Mouse (Mus musculus) forebrain, embryonic 12.5 days (tissue): Measurements from ENCODE around the gene Mafg. TPM values are rescaled to one million over a fixed set of nuclear protein-coding genes. Genes with fewer than 3 reads are reported as not detected.
"Not testable (repeated sequence)": the region's sequence is repeated elsewhere in the genome, so short reads cannot be mapped to it uniquely, and the experiment has no call there.

ENCODE experiments used
- ATAC-seq: fragments of 200-750 bp; cut with Nextera tagmentation; 2 replicates; pipeline ENCODE4 v1.8.0; 2017; ENCODE audit warnings: moderate TSS enrichment; ENCODE audit not compliant: low FRiP score
- H3K27ac ChIP-seq: fragments of 300-500 bp; sonication (generic); 2 replicates; pipeline ENCODE4 v1.5.1; 2016; ENCODE audit warnings: mild to moderate bottlenecking
- H3K27me3 ChIP-seq: fragments of 300-500 bp; sonication (generic); 2 replicates; pipeline ENCODE4 v1.6.1; 2016; ENCODE audit warnings: mild to moderate bottlenecking
- H3K36me3 ChIP-seq: fragments of 300-500 bp; sonication (generic); replicated peaks from 2 replicates; pipeline ENCODE4 v1.6.1; 2016; ENCODE audit warnings: mild to moderate bottlenecking
- H3K4me1 ChIP-seq: fragments of 300-500 bp; sonication (generic); 2 replicates; pipeline ENCODE4 v1.6.1; 2016
- H3K4me2 ChIP-seq: fragments of 300-500 bp; sonication (generic); 2 replicates; pipeline ENCODE4 v1.6.1; 2016; ENCODE audit warnings: mild to moderate bottlenecking, moderate library complexity
- H3K4me3 ChIP-seq: fragments of 300-500 bp; sonication (generic); replicated peaks from 2 replicates; pipeline ENCODE4 v1.5.1; 2016; ENCODE audit warnings: mild to moderate bottlenecking
- H3K9ac ChIP-seq: fragments of 300-500 bp; sonication (generic); 2 replicates; pipeline ENCODE4 v1.6.1; 2016; ENCODE audit warnings: mild to moderate bottlenecking
- H3K9me3 ChIP-seq: fragments of 300-500 bp; sonication (generic); 2 replicates; pipeline ENCODE4 v1.6.1; 2016
- WGBS: fragments of 180-500 bp; shearing (Covaris S2); methylation state at CpG from one replicate; pipeline ENCODE4 v1.1.7; 2016; 5-methylcytosine and 5-hydroxymethylcytosine counted together
- polyA plus RNA-seq: library from polyadenylated mRNA; unstranded; fragments of >200 nt; fragmentation: Nextera tagmentation; extraction: Ambion mirVana; gene quantifications from 2 replicates; pipeline ENCODE4 v1.2.1, GENCODE M21; 2016

Mafg gene
- polyA plus RNA-seq, 1 experiment from 2014 or later: 32.9 TPM

DNA sequence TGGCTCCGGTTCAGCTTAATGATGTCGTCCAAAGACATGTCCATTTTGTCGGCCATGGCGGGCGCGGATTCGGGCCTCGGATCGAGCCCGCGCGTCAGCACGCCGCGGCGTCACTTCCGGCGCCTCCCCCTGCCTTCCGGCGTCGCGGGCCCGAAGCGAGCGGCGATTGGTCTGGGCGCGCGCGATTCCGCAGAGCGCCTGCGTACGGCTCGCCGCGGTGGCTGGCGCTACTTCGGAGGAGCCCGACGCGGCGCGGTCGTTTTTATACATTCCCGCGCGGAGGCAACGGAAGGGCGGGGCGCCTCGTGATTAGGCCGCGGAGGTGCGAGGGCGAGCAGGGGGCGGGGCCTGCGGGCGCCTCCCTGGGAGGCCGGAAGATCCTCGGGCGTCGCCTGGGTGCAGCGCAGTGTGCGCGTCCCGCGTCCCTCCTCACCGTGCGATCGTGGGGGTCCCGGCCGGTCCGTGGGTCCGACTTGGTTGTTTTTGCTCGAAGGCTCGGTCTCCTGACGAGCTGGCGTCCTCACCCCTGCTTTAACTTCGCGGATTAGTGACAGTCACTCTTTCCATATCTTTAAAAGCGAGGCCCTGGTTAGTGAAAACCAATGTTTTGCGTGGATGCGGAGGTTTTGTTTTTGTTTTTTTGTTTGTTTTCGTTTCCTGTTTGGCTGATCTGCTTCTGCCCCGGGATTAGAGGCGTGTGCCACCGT, 35.0 kb downstream of the Mafg start, which contains the start of the genes Alyref and Anapc11:
Alyref (minus strand) TSS at position 83 of the 707 bp plus-strand sequence.
Anapc11 (plus strand) TSS at position 139 of the 707 bp plus-strand sequence.
- Histone ChIP-seq H3K27ac (peak within 1 kb of the TSS; percentile 90), H3K36me3 (peaks cover 63% of the 10 kb centered on the region), H3K9me3 (no peaks in the 10 kb centered on the region), H3K9ac (peak within 1 kb of the TSS; percentile 100), H3K4me1 (peaks cover 32% of the 10 kb centered on the region), H3K4me3 (peak within 1 kb of the TSS; percentile 100), H3K27me3 (no peaks in the 10 kb centered on the region), H3K4me2 (peak within 1 kb of the TSS; percentile 97)
- under 1% methylated on average over 86 of the region's 88 CpGs for WGBS
- peak; percentile 98 for ATAC-seq

GRCm38 (mm10) chr11:120597240-120598235, 35.9 kb downstream of the Mafg start:
- Histone ChIP-seq H3K36me3 (peaks cover 63% of the 10 kb centered on the region), H3K27ac (peak overlapping the region; percentile 90), H3K9ac (peak overlapping the region; percentile 100), H3K9me3 (no peaks in the 10 kb centered on the region), H3K4me3 (peak overlapping the region; percentile 100), H3K27me3 (no peaks in the 10 kb centered on the region), H3K4me1 (peaks cover 32% of the 10 kb centered on the region), H3K4me2 (peak overlapping the region; percentile 97)
- ATAC-seq: no peak
- WGBS: 5% methylated on average over 92 of the region's 99 CpGs

DNA sequence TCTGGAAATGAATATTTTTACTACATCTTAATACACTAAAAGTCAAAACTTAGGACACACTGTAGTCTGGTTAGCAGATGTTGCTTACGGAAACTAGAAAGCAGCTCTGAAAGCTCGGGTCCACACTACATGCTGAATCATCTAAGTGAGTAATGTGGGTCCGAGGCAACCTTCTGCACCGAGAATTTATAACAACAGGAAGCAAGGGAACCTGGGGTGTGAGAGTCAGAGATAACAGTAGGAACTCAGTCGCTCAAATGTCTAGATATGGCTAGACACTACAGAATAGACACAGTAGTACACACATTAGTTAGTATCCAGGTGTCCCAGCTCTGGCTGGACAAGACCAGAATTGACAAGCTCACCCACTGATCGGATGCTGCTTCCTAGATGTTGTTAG, 44.9 kb downstream of the Mafg start:
- H3K9me3 ChIP-seq: 0 out of 2 replicates have a peak, but pooled peaks cover 4% of the 10 kb centered on the region
- H3K36me3 ChIP-seq: peaks cover 97% of the 10 kb centered on the region
- no peak overlapping the region for H3K9ac ChIP-seq
- H3K4me1 ChIP-seq: no peaks in the 10 kb centered on the region
- no peaks in the 10 kb centered on the region for H3K27me3 ChIP-seq
- ATAC-seq: no peak
- 96% methylated on average over 6 of the region's 6 CpGs for WGBS
- no peak overlapping the region for H3K4me3 ChIP-seq
- H3K4me2 ChIP-seq: no peak overlapping the region
- no peak overlapping the region for H3K27ac ChIP-seq

GRCm38 (mm10) chr11:120583937-120584336, 49.5 kb downstream of the Mafg start:
- no peak overlapping the region for H3K9ac ChIP-seq
- H3K4me3 ChIP-seq: no peak overlapping the region
- no peak overlapping the region for H3K27ac ChIP-seq
- H3K4me2 ChIP-seq: no peak overlapping the region
- peaks cover 25% of the 10 kb centered on the region for H3K4me1 ChIP-seq
- H3K36me3 ChIP-seq: peaks cover 62% of the 10 kb centered on the region
- 100% methylated on average over 1 of the region's 1 CpGs for WGBS
- no peak for ATAC-seq
- 0 out of 2 replicates have a peak, but pooled peaks cover 4% of the 10 kb centered on the region for H3K9me3 ChIP-seq
- no peaks in the 10 kb centered on the region for H3K27me3 ChIP-seq

DNA sequence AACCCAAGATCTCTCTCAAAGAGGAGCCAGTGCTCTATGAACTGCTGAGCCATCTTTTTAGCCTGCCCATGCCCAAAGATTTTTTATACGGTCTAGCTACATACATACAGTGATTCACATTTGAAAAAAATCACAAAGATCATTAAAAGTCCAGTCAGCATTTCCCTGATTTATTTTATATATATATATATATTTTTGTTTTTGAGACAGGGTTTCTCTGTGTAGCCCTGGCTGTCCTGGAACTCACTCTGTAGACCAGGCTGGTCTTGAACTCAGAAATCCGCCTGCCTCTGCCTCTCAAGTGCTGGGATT, 50.5 kb downstream of the Mafg start:
- H3K36me3 ChIP-seq: peaks cover 62% of the 10 kb centered on the region
- not testable (repeated sequence) for H3K9me3 ChIP-seq, H3K27me3 ChIP-seq, H3K27ac ChIP-seq, H3K4me3 ChIP-seq, H3K9ac ChIP-seq, H3K4me2 ChIP-seq, ATAC-seq
- peaks cover 25% of the 10 kb centered on the region for H3K4me1 ChIP-seq
- 94% methylated on average over 2 of the region's 2 CpGs for WGBS

DNA sequence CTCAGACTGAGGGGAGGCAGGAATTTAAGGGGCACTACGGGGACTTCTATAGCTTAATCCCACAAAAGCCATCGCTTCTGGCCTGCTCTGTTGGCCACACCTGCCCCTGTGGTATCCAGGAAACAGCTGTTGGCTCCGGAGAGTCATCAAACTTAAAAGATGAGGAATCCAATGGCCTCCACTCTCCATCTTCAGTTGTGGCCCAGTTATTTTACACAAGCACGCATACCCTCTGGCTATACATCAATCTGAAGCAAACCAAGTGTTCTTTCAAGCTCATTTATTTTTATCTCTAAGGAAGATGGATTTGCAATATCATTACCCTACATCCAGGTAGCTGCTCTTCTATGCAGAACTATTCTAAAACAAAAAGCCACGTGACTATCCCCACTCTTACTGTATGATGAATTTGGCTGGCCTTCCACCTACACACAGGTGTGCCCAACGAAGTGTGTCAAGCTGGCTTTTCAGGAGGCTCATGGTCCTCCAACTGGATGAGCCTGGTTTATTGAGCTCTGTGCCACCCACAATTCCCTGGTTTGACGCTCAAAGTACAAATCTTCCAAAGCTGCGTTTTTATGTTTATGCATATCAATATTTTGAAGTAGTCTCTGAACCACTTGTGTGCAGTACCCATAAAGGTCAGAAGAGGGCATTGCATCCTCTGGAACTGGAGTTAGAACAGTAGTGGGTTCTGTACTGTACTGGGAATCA, 51.0 kb downstream of the Mafg start:
- no peak for ATAC-seq
- Histone ChIP-seq H3K27ac (peak overlapping the region; percentile 93), H3K9ac (peak overlapping the region; percentile 94), H3K27me3 (no peaks in the 10 kb centered on the region), H3K4me3 (peak overlapping the region; percentile 96), H3K36me3 (peaks cover 62% of the 10 kb centered on the region), H3K4me2 (peak overlapping the region; percentile 99), H3K9me3 (0 out of 2 replicates have a peak, but pooled peaks cover 4% of the 10 kb centered on the region), H3K4me1 (peaks cover 25% of the 10 kb centered on the region)
- 77% methylated on average over 8 of the region's 8 CpGs for WGBS

DNA sequence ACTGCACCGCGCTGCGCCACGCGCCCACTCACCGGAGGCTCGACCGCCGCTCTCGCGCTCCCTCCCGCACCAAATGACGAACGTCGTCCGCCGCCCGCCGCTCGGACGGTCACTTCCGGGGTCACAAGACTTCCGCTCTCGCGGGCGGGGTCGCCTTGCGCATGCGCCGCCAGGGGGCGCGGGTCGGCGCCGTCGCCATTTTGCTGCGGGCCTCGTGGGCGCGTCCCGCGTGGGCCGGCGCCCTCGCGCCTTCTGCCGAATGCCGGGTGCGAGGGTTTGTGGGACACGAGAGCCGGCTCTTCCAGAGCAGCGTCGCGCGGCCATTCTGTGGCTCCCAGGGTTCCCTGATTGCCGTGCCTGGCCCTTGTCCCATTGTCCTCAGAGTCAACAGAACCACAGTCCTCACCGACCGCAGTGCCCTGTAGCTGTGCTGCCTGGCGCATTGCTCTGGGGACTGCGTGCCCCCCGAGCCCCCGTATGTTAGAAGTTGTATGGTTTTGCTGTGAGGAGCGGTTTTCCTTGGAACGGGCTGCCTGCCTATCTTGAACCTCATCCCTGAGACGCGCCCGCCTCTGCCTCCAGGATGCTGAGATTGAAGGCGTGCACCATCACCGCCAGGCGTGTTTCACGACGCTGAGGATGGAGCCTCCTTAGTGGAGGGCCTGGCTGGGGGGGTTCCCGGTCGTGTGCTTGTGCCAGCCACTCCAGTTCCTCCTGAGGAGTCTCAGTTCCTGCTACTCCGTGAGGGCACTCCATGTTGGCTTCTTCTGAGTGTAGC, 51.7 kb downstream of the Mafg start, which contains the start of gene Arhgdia:
Arhgdia (minus strand) TSS at position 135 of the 778 bp plus-strand sequence.
- H3K9me3 ChIP-seq: 0 out of 2 replicates have a peak, but pooled peaks cover 4% of the 10 kb centered on the region
- peak; percentile 65 for ATAC-seq
- peaks cover 25% of the 10 kb centered on the region for H3K4me1 ChIP-seq
- peak within 1 kb of the TSS; percentile 96 for H3K4me3 ChIP-seq
- peaks cover 62% of the 10 kb centered on the region for H3K36me3 ChIP-seq
- H3K27me3 ChIP-seq: no peaks in the 10 kb centered on the region
- peak within 1 kb of the TSS; percentile 93 for H3K27ac ChIP-seq
- H3K9ac ChIP-seq: peak within 1 kb of the TSS; percentile 94
- WGBS: 4% methylated on average over 70 of the region's 75 CpGs
- H3K4me2 ChIP-seq: peak within 1 kb of the TSS; percentile 99

GRCm38 (mm10) chr11:120580871-120581331, 52.5 kb downstream of the Mafg start:
- Histone ChIP-seq H3K9ac (peak overlapping the region; percentile 94), H3K4me3 (peak overlapping the region; percentile 96), H3K4me2 (peak overlapping the region; percentile 99), H3K4me1 (peaks cover 25% of the 10 kb centered on the region), H3K36me3 (peaks cover 55% of the 10 kb centered on the region), H3K27ac (peak overlapping the region; percentile 93), H3K9me3 (0 out of 2 replicates have a peak, but pooled peaks cover 4% of the 10 kb centered on the region), H3K27me3 (no peaks in the 10 kb centered on the region)
- WGBS: 1% methylated on average over 43 of the region's 44 CpGs
- peak; percentile 55 for ATAC-seq

DNA sequence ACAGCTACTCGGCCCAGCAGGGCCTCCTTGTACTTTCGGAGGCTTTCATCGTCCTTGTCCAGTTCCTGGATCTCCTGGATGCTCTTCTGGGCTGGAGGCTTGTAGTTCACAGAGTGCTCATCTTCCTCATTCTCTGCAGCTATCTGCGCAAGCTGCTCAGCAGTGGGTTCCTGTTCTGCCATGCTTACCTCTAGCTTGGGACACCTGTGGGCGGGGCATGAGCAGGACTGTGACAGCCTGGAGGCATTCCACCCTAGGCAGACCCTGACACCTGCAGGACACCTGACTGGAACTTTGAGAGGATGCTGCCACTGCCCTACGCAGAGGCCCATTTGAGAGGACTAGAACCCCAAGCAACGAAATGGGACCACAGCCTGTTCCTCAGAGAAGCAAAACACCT, 53.2 kb downstream of the Mafg start:
- H3K27me3 ChIP-seq: no peaks in the 10 kb centered on the region
- 63% methylated on average over 7 of the region's 7 CpGs for WGBS
- peak overlapping the region; percentile 94 for H3K9ac ChIP-seq
- peak overlapping the region; percentile 96 for H3K4me3 ChIP-seq
- H3K9me3 ChIP-seq: 0 out of 2 replicates have a peak, but pooled peaks cover 4% of the 10 kb centered on the region
- ATAC-seq: no peak
- H3K4me1 ChIP-seq: peaks cover 25% of the 10 kb centered on the region
- H3K4me2 ChIP-seq: peak overlapping the region; percentile 99
- H3K36me3 ChIP-seq: peaks cover 48% of the 10 kb centered on the region
- peak overlapping the region; percentile 93 for H3K27ac ChIP-seq

- Histone ChIP-seq H3K4me2 (peak overlapping the region; percentile 99), H3K9me3 (0 out of 2 replicates have a peak, but pooled peaks cover 4% of the 10 kb centered on the region), H3K4me1 (peaks cover 29% of the 10 kb centered on the region), H3K36me3 (peaks cover 43% of the 10 kb centered on the region), H3K9ac (peak overlapping the region; percentile 94; the same call in 1 of the 2 replicates), H3K27ac (peak overlapping the region; percentile 93), H3K4me3 (peak overlapping the region; percentile 96), H3K27me3 (no peaks in the 10 kb centered on the region)
- peak; percentile 31 for ATAC-seq
- 66% methylated on average over 15 of the region's 15 CpGs for WGBS
These were observed 53.9 kb downstream of the Mafg start for GRCm38 (mm10) chr11:120579316-120580107.
